Mouse (Mus musculus): ENCODE measurements around the gene Bcl3.

The Bcl3 gene

GRCm38 (mm10) chr7:19769434-19770374 is 52.9 kb downstream of the Bcl3 start:
- DNase-seq (ENCODE audit: low read depth, low spot score) = no peak

GRCm38 (mm10) chr7:19769001-19769400 is 53.6 kb downstream of the Bcl3 start:
- no peak for DNase-seq (ENCODE audit: low read depth, low spot score)

- no peak for DNase-seq (ENCODE audit: low read depth, low spot score)
These were observed 54.3 kb downstream of the Bcl3 start for GRCm38 (mm10) chr7:19768251-19768650.

GRCm38 (mm10) chr7:19764581-19764980 is 58.0 kb downstream of the Bcl3 start:
- DNase-seq (ENCODE audit: low read depth, low spot score) = no peak

- no peak for DNase-seq (ENCODE audit: low read depth, low spot score)
These were observed 58.6 kb downstream of the Bcl3 start for GRCm38 (mm10) chr7:19763829-19764477.

- DNase-seq (ENCODE audit: low read depth, low spot score) = no peak
These were observed 60.3 kb downstream of the Bcl3 start for GRCm38 (mm10) chr7:19762283-19762682.

GRCm38 (mm10) chr7:19760021-19760420 is 62.5 kb downstream of the Bcl3 start:
- no peak for DNase-seq (ENCODE audit: low read depth, low spot score)

- no peak for DNase-seq (ENCODE audit: low read depth, low spot score)
These were observed 63.9 kb downstream of the Bcl3 start for GRCm38 (mm10) chr7:19758623-19759022.

Measured in WW6 (cell line).